Mouse (Mus musculus): Measurements from ENCODE around the gene Rad51d.

- TF ChIP-seq EP300 (IDR thresholded peaks at IDR 0.05; ENCODE audit: insufficient read depth, low read depth, low read length): no peak
- TF ChIP-seq POLR2A (IDR thresholded peaks at IDR 0.05; ENCODE audit: insufficient read depth, low read length): no peak
Observed at GRCm38 (mm10) chr11:82908608-82908989, 18.2 kb upstream of the Rad51d start.

Measured in ES-Bruce4 (cell line).